Mouse (Mus musculus) neural tube, embryonic 15.5 days (tissue): ENCODE data around the gene Cdyl2. TPM values are rescaled to one million over a fixed set of nuclear protein-coding genes. Genes with fewer than 3 reads are reported as not detected.

Experiments used
- ATAC-seq: fragments of 200-750 bp; cut with Nextera tagmentation; 2 replicates; pipeline ENCODE4 v1.8.0; 2017; ENCODE audit warnings: mild to moderate bottlenecking, moderate TSS enrichment, moderate library complexity; ENCODE audit not compliant: low FRiP score
- H3K27ac ChIP-seq: fragments of 300-500 bp; sonication (generic); replicated peaks from 2 replicates; pipeline ENCODE4 v1.5.1; 2015; ENCODE audit warnings: mild to moderate bottlenecking, inconsistent platforms
- H3K27me3 ChIP-seq: fragments of 300-500 bp; sonication (generic); replicated peaks from 2 replicates; pipeline ENCODE4 v1.6.1; 2015; ENCODE audit warnings: inconsistent platforms
- H3K36me3 ChIP-seq: fragments of 300-500 bp; sonication (generic); 2 replicates; pipeline ENCODE4 v1.6.1; 2015; ENCODE audit warnings: inconsistent platforms
- H3K4me1 ChIP-seq: fragments of 300-500 bp; sonication (generic); 2 replicates; pipeline ENCODE4 v1.6.1; 2015; ENCODE audit warnings: inconsistent platforms
- H3K4me2 ChIP-seq: fragments of 300-500 bp; sonication (generic); 2 replicates; pipeline ENCODE4 v1.6.1; 2015; ENCODE audit warnings: inconsistent platforms, mild to moderate bottlenecking, moderate library complexity
- H3K4me3 ChIP-seq: fragments of 300-500 bp; sonication (generic); replicated peaks from 2 replicates; pipeline ENCODE4 v1.5.1; 2015; ENCODE audit warnings: mild to moderate bottlenecking, inconsistent platforms
- H3K9ac ChIP-seq: fragments of 300-500 bp; sonication (generic); replicated peaks from 2 replicates; pipeline ENCODE4 v1.6.1; 2015; ENCODE audit warnings: mild to moderate bottlenecking, inconsistent platforms
- H3K9me3 ChIP-seq: fragments of 300-500 bp; sonication (generic); replicated peaks from 2 replicates; pipeline ENCODE4 v1.6.1; 2016; ENCODE audit warnings: inconsistent platforms
- WGBS: fragments of 180-500 bp; shearing (Covaris S2); methylation state at CpG from one replicate; pipeline ENCODE4 v1.1.7; 2015; ENCODE audit warnings: mixed read lengths; 5-methylcytosine and 5-hydroxymethylcytosine counted together
- polyA plus RNA-seq: library from polyadenylated mRNA; unstranded; fragments of >200 nt; fragmentation: Nextera tagmentation; extraction: Ambion mirVana; gene quantifications from 2 replicates; pipeline ENCODE4 v1.2.1, GENCODE M21; 2015

The Cdyl2 gene
- polyA plus RNA-seq, 1 experiment from 2014 or later, result 10.6 TPM

GRCm38 (mm10) chr8:116528736-116529135, 204.1 kb downstream of the Cdyl2 start:
- no peak overlapping the region for H3K9ac ChIP-seq
- 82% methylated on average over 7 of the region's 7 CpGs for WGBS
- H3K4me1 ChIP-seq, result no peaks in the 10 kb centered on the region
- ATAC-seq, result no peak
- H3K36me3 ChIP-seq, result no peaks in the 10 kb centered on the region
- H3K4me3 ChIP-seq, result no peak overlapping the region
- H3K4me2 ChIP-seq, result no peak overlapping the region
- no peak overlapping the region for H3K27ac ChIP-seq
- no peaks in the 10 kb centered on the region for H3K9me3 ChIP-seq
- H3K27me3 ChIP-seq, result no peaks in the 10 kb centered on the region

- H3K27me3 ChIP-seq, result no peaks in the 10 kb centered on the region
- no peak for ATAC-seq
- H3K36me3 ChIP-seq, result no peaks in the 10 kb centered on the region
- 91% methylated on average over 7 of the region's 7 CpGs for whole genome bisulfite sequencing
- no peak overlapping the region for H3K9ac ChIP-seq
- no peak overlapping the region for H3K27ac ChIP-seq
- H3K4me2 ChIP-seq, result no peak overlapping the region
- H3K9me3 ChIP-seq, result no peaks in the 10 kb centered on the region
- H3K4me1 ChIP-seq, result no peaks in the 10 kb centered on the region
- no peak overlapping the region for H3K4me3 ChIP-seq
These were observed 207.9 kb downstream of the Cdyl2 start for GRCm38 (mm10) chr8:116524915-116525314.

Other genes with a start within 250 kb of the Cdyl2 start
- 5.8 and 7.0 TPM in 2 replicates for gene Dynlrb2, start 228.0 kb downstream of the Cdyl2 start, polyA plus RNA-seq
- 39.4 and 40.1 TPM in 2 replicates for gene Cmc2, start 188.5 kb upstream of the Cdyl2 start, polyA plus RNA-seq
- gene Cenpn, start 188.7 kb upstream of the Cdyl2 start, polyA plus RNA-seq, result 7.4 and 13.7 TPM in 2 replicates
- gene Atmin, start 210.4 kb upstream of the Cdyl2 start, polyA plus RNA-seq, result 19.4 and 19.6 TPM in 2 replicates
- gene 1700030J22Rik, start 246.0 kb upstream of the Cdyl2 start, polyA plus RNA-seq, result 5.9 and 7.0 TPM in 2 replicates